Mouse (Mus musculus): Measurements from ENCODE around the gene Akap14. TPM values are rescaled to one million over a fixed set of nuclear protein-coding genes. Genes with fewer than 3 reads are reported as not detected.

Akap14 gene
- polyA plus RNA-seq, 1 experiment, result 0.05 TPM

- no peak for DNase-seq (ENCODE audit: low read depth)
These were observed 64.8 kb downstream of the Akap14 start for GRCm38 (mm10) chrX:37103826-37104225.

Other genes starting within 250 kb of the Akap14 start
- 4.5 and 5.2 TPM in 2 replicates for gene Sept6, start 177.0 kb downstream of the Akap14 start, polyA plus RNA-seq (2012; rRNA removed)
- gene Sowahd, start 120.0 kb downstream of the Akap14 start, polyA plus RNA-seq (2012; rRNA removed), result 0.08 TPM in 1 of 2 replicates, not detected in the other
- 89.9 and 144 TPM in 2 replicates for gene Rpl39, start 83.4 kb downstream of the Akap14 start, polyA plus RNA-seq (2012; rRNA removed)
- gene Upf3b, start 58.5 kb downstream of the Akap14 start, polyA plus RNA-seq (2012; rRNA removed), result 6.3 and 7.8 TPM in 2 replicates
- 1.9 and 2.6 TPM in 2 replicates for gene Nkap, start 42.0 kb downstream of the Akap14 start, polyA plus RNA-seq (2012; rRNA removed)
- 695 and 780 TPM in 2 replicates for gene Ndufa1, start 22.3 kb upstream of the Akap14 start, polyA plus RNA-seq (2012; rRNA removed)
- 2.1 and 2.7 TPM in 2 replicates for gene Rnf113a1, start 22.4 kb upstream of the Akap14 start, polyA plus RNA-seq (2012; rRNA removed)
- not detected in 2 replicates for gene Gm9, start 42.2 kb upstream of the Akap14 start, polyA plus RNA-seq (2012; rRNA removed)
- not detected in 2 replicates for gene Rhox1, start 53.4 kb upstream of the Akap14 start, polyA plus RNA-seq (2012; rRNA removed)
- gene Rhox2a, start 76.1 kb upstream of the Akap14 start, polyA plus RNA-seq (2012; rRNA removed), result not detected in 2 replicates
- not detected in 2 replicates for gene Rhox3a, start 81.1 kb upstream of the Akap14 start, polyA plus RNA-seq (2012; rRNA removed)
- gene Rhox4a, start 96.5 kb upstream of the Akap14 start, polyA plus RNA-seq (2012; rRNA removed), result not detected in 2 replicates
- not detected in 2 replicates for gene Rhox3a2, start 211.2 kb upstream of the Akap14 start, polyA plus RNA-seq (2012; rRNA removed)
- gene Rhox4a2, start 222.0 kb upstream of the Akap14 start, polyA plus RNA-seq (2012; rRNA removed), result not detected in 2 replicates
- not detected in 2 replicates for gene Rhox2b, start 243.2 kb upstream of the Akap14 start, polyA plus RNA-seq (2012; rRNA removed)

Measured in gonadal fat pad, adult 2 months (tissue).